24 mouse cellular contexts compared by ENCODE assay signal in genomic region chrX:146317487-146317886, GRCm38 (mm10).
DNase-seq lines count a peak whose midpoint lies in the region; ATAC-seq and TF ChIP-seq lines count a peak whose summit lies in the region.
"Had no signal": no experiment of that assay in that cellular context is flagged by ENCODE, and none has a peak within 500 bp of the region (broad histone marks: within the 10 kb centered on the region; RNA-seq: fewer than 3 reads in every experiment).

No protein-coding gene starts in this region.

- no peaks in the 10 kb centered on the region for H3K36me3 ChIP-seq in forebrain, embryonic 14.5 days (ENCODE audit: control insufficient read depth, insufficient read depth, low read length)
- no peaks in the 10 kb centered on the region for H3K36me3 ChIP-seq in forebrain, embryonic 15.5 days
- no peaks in the 10 kb centered on the region for H3K36me3 ChIP-seq in forebrain, postnatal 0 days (ENCODE audit: insufficient read depth)
- no peaks in the 10 kb centered on the region for H3K36me3 ChIP-seq in forebrain, embryonic 11.5 days (ENCODE audit: control insufficient read depth, insufficient read depth, low read length)
- no peaks in the 10 kb centered on the region for H3K36me3 ChIP-seq in midbrain, embryonic 14.5 days (ENCODE audit: control insufficient read depth, insufficient read depth, low read length)
- no peaks in the 10 kb centered on the region for H3K36me3 ChIP-seq in midbrain, embryonic 15.5 days (replicated peaks)
- H3K36me3 ChIP-seq: embryonic facial prominence, embryonic 10.5 days; embryonic facial prominence, embryonic 12.5 days; G1E had no signal

- H3K4me2 ChIP-seq in forebrain, embryonic 14.5 days (ENCODE audit: low read length): no peak overlapping the region
- no peak overlapping the region for H3K4me2 ChIP-seq in forebrain, embryonic 15.5 days (replicated peaks)
- no peak overlapping the region for H3K4me2 ChIP-seq in forebrain, postnatal 0 days (ENCODE audit: low read depth)
- H3K4me2 ChIP-seq in forebrain, embryonic 11.5 days (ENCODE audit: low read depth, low read length, severe bottlenecking): no peak overlapping the region
- H3K4me2 ChIP-seq in midbrain, embryonic 14.5 days (ENCODE audit: low read length): no peak overlapping the region
- no peak overlapping the region for H3K4me2 ChIP-seq in midbrain, embryonic 15.5 days
- H3K4me2 ChIP-seq: embryonic facial prominence, embryonic 12.5 days; forebrain, embryonic 13.5 days had no signal

- no peak overlapping the region for H3K4me3 ChIP-seq in forebrain, embryonic 14.5 days (ENCODE audit: low read depth, low read length)
- no peak overlapping the region for H3K4me3 ChIP-seq in forebrain, embryonic 15.5 days
- no peak overlapping the region for H3K4me3 ChIP-seq in forebrain, postnatal 0 days (ENCODE audit: low read depth, low read length)
- H3K4me3 ChIP-seq in forebrain, embryonic 11.5 days (ENCODE audit: low read depth, low read length): no peak overlapping the region
- H3K4me3 ChIP-seq in midbrain, embryonic 14.5 days (replicated peaks; ENCODE audit: low read depth, low read length): no peak overlapping the region
- H3K4me3 ChIP-seq in midbrain, embryonic 15.5 days: no peak overlapping the region
- H3K4me3 ChIP-seq: embryonic facial prominence, embryonic 10.5 days; embryonic facial prominence, embryonic 12.5 days; forebrain, embryonic 13.5 days had no signal

- no peak for TF ChIP-seq CTCF in forebrain, postnatal 0 days (IDR thresholded peaks at IDR 0.05; ENCODE audit: low read depth)

- no peak for ATAC-seq in forebrain, embryonic 14.5 days
- no peak; the same call in 1 of the 2 replicates for ATAC-seq in forebrain, embryonic 15.5 days (replicated peaks)
- ATAC-seq in forebrain, postnatal 0 days: peak; percentile 61; the same call in 1 of the 2 replicates
- ATAC-seq in forebrain, embryonic 11.5 days (replicated peaks; ENCODE audit: low FRiP score): no peak
- no peak for ATAC-seq in midbrain, embryonic 14.5 days (ENCODE audit: low FRiP score, low TSS enrichment)
- no peak for ATAC-seq in midbrain, embryonic 15.5 days (replicated peaks)
- ATAC-seq: activated CD4-positive, CD25-positive, alpha-beta regulatory T cell, adult 4 months; CD4-positive, CD25-positive, alpha-beta regulatory T cell, adult 4 months; forebrain, embryonic 13.5 days; Patski had no signal

- H3K4me1 ChIP-seq in forebrain, embryonic 14.5 days (ENCODE audit: control insufficient read depth, insufficient read depth, low read length): no peaks in the 10 kb centered on the region
- no peaks in the 10 kb centered on the region for H3K4me1 ChIP-seq in forebrain, embryonic 15.5 days
- no peaks in the 10 kb centered on the region for H3K4me1 ChIP-seq in forebrain, postnatal 0 days (ENCODE audit: insufficient read depth)
- H3K4me1 ChIP-seq in forebrain, embryonic 11.5 days (replicated peaks; ENCODE audit: control insufficient read depth, insufficient read depth, low read length): no peaks in the 10 kb centered on the region
- H3K4me1 ChIP-seq in midbrain, embryonic 14.5 days (ENCODE audit: control insufficient read depth, insufficient read depth, low read length): no peaks in the 10 kb centered on the region
- no peaks in the 10 kb centered on the region for H3K4me1 ChIP-seq in midbrain, embryonic 15.5 days
- H3K4me1 ChIP-seq: embryonic facial prominence, embryonic 10.5 days; embryonic facial prominence, embryonic 12.5 days; forebrain, embryonic 13.5 days had no signal

- peak; percentile 17 for DNase-seq in forebrain, embryonic 14.5 days (ENCODE audit: low spot score)
- DNase-seq in forebrain, postnatal 0 days: peak; percentile 13
- DNase-seq in forebrain, embryonic 11.5 days (ENCODE audit: low spot score): no peak
- DNase-seq in midbrain, embryonic 14.5 days: peak; percentile 8
- no peak for DNase-seq in right cerebral cortex, postnatal 36 days (ENCODE audit: low spot score in 2 of 2)
- DNase-seq: adrenal gland, adult 8-10 months; adrenal gland, postnatal 14 days; adrenal gland, postnatal 36 days; B cell, adult 2 months; cerebellum, adult 11-12 months; cerebellum, adult 2 months; cerebellum, adult 9-10 months; cerebellum, postnatal 10 days; cerebellum, postnatal 25 days had no signal

- WGBS in forebrain, embryonic 14.5 days: 67% methylated on average over 1 of the region's 1 CpGs
- WGBS in forebrain, embryonic 15.5 days: 48% methylated on average over 1 of the region's 1 CpGs
- WGBS in forebrain, postnatal 0 days: 57% methylated on average over 1 of the region's 1 CpGs
- WGBS in forebrain, embryonic 11.5 days: 80% methylated on average over 1 of the region's 1 CpGs
- WGBS in midbrain, embryonic 14.5 days: 84% methylated on average over 1 of the region's 1 CpGs
- WGBS in midbrain, embryonic 15.5 days: 70% methylated on average over 1 of the region's 1 CpGs

- H3K27me3 ChIP-seq in forebrain, embryonic 14.5 days (replicated peaks; ENCODE audit: control insufficient read depth, insufficient read depth, low read length): no peaks in the 10 kb centered on the region
- no peaks in the 10 kb centered on the region for H3K27me3 ChIP-seq in forebrain, embryonic 15.5 days
- H3K27me3 ChIP-seq in forebrain, postnatal 0 days (ENCODE audit: insufficient read depth, low read length): no peaks in the 10 kb centered on the region
- H3K27me3 ChIP-seq in forebrain, embryonic 11.5 days (ENCODE audit: control insufficient read depth, insufficient read depth, low read length): no peaks in the 10 kb centered on the region
- H3K27me3 ChIP-seq in midbrain, embryonic 14.5 days (ENCODE audit: control insufficient read depth, insufficient read depth, low read length): no peaks in the 10 kb centered on the region
- H3K27me3 ChIP-seq in midbrain, embryonic 15.5 days (replicated peaks): no peaks in the 10 kb centered on the region
- H3K27me3 ChIP-seq: CH12.LX; embryonic facial prominence, embryonic 12.5 days; forebrain, embryonic 13.5 days had no signal

- H3K9me3 ChIP-seq in forebrain, embryonic 14.5 days (replicated peaks; ENCODE audit: control insufficient read depth, low read length): no peaks in the 10 kb centered on the region
- H3K9me3 ChIP-seq in forebrain, embryonic 15.5 days: no peaks in the 10 kb centered on the region
- H3K9me3 ChIP-seq in forebrain, postnatal 0 days (ENCODE audit: low read length): no peaks in the 10 kb centered on the region
- H3K9me3 ChIP-seq in forebrain, embryonic 11.5 days (ENCODE audit: control insufficient read depth, low read length): no peaks in the 10 kb centered on the region
- no peaks in the 10 kb centered on the region for H3K9me3 ChIP-seq in midbrain, embryonic 14.5 days (ENCODE audit: control insufficient read depth, low read length)
- H3K9me3 ChIP-seq in midbrain, embryonic 15.5 days: no peaks in the 10 kb centered on the region
- H3K9me3 ChIP-seq: embryonic facial prominence, embryonic 10.5 days; embryonic facial prominence, embryonic 12.5 days; forebrain, embryonic 13.5 days; G1E had no signal

- no peak overlapping the region for H3K27ac ChIP-seq in forebrain, embryonic 14.5 days (ENCODE audit: low read depth, low read length)
- no peak overlapping the region for H3K27ac ChIP-seq in forebrain, embryonic 15.5 days (replicated peaks)
- no peak overlapping the region for H3K27ac ChIP-seq in forebrain, postnatal 0 days (ENCODE audit: low read depth, low read length)
- H3K27ac ChIP-seq in forebrain, embryonic 11.5 days (ENCODE audit: low read depth, low read length): no peak overlapping the region
- H3K27ac ChIP-seq in midbrain, embryonic 14.5 days (replicated peaks; ENCODE audit: low read depth, low read length): no peak overlapping the region
- H3K27ac ChIP-seq in midbrain, embryonic 15.5 days: no peak overlapping the region
- H3K27ac ChIP-seq: embryonic facial prominence, embryonic 10.5 days; embryonic facial prominence, embryonic 12.5 days; forebrain, embryonic 13.5 days had no signal

- no peak overlapping the region for H3K9ac ChIP-seq in forebrain, embryonic 14.5 days (ENCODE audit: low read length)
- H3K9ac ChIP-seq in forebrain, embryonic 15.5 days (replicated peaks): no peak overlapping the region
- no peak overlapping the region for H3K9ac ChIP-seq in forebrain, postnatal 0 days
- no peak overlapping the region for H3K9ac ChIP-seq in forebrain, embryonic 11.5 days (ENCODE audit: low read length)
- no peak overlapping the region for H3K9ac ChIP-seq in midbrain, embryonic 14.5 days (replicated peaks; ENCODE audit: low read length)
- no peak overlapping the region for H3K9ac ChIP-seq in midbrain, embryonic 15.5 days
- H3K9ac ChIP-seq: embryonic facial prominence, embryonic 12.5 days; forebrain, embryonic 13.5 days had no signal

Comparison
In these comparisons a context has a peak if more than half of its experiments do, and no peak if none do; other contexts are left out.
1. DNase-seq: peak in forebrain, embryonic 14.5 days (single experiment), forebrain, postnatal 0 days (single experiment) and midbrain, embryonic 14.5 days (single experiment); none in forebrain, embryonic 11.5 days (single experiment) and right cerebral cortex, postnatal 36 days (0 of 2).